Mouse (Mus musculus): ENCODE data around the gene Gm498.

DNA sequence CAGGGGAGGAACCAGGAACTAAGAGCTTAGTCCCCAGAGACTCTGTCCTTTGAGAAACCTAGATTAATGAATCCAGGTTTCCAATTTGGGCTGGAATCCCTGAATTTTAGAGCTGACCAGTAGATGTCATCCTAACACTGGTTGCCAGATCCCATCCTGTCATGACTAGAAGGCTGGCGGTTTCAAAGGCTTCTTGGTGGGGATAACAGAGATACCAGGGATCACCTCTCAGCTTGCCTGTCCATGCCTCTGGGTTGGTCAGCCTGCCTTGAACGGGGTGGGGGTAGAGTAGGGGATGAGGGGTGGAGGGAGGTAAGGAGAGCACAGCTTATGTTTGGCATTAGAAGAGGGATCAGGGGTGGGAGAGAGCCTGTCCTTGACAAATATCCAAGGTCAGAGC is 34.0 kb downstream of the Gm498 start:
- TF ChIP-seq CTCF (IDR thresholded peaks at IDR 0.05; ENCODE audit: insufficient read depth, low read length), result no peak
- TF ChIP-seq POLR2A (IDR thresholded peaks at IDR 0.05; ENCODE audit: borderline replicate concordance, extremely low read depth, low read depth, low read length), result no peak
